Mouse (Mus musculus) forebrain, embryonic 16.5 days (tissue): ENCODE results near the gene 3110009E18Rik. TPM values are rescaled to one million over a fixed set of nuclear protein-coding genes. Genes with fewer than 3 reads are reported as not detected.

Experiments used
- ATAC-seq: fragments of 200-750 bp; cut with Nextera tagmentation; 2 replicates; pipeline ENCODE4 v1.8.0; 2017; ENCODE audit warnings: mild to moderate bottlenecking, moderate library complexity
- H3K27ac ChIP-seq: fragments of 300-500 bp; sonication (generic); 2 replicates; pipeline ENCODE4 v1.5.1; 2014; ENCODE audit warnings: low read length, control low read depth
- H3K27me3 ChIP-seq: fragments of 300-500 bp; sonication (generic); replicated peaks from 2 replicates; pipeline ENCODE4 v1.6.1; 2014; ENCODE audit warnings: low read length; ENCODE audit not compliant: control insufficient read depth, insufficient read depth
- H3K36me3 ChIP-seq: fragments of 300-500 bp; sonication (generic); 2 replicates; pipeline ENCODE4 v1.6.1; 2014; ENCODE audit not compliant: control insufficient read depth, insufficient read depth
- H3K4me1 ChIP-seq: fragments of 300-500 bp; sonication (generic); replicated peaks from 2 replicates; pipeline ENCODE4 v1.6.1; 2014; ENCODE audit warnings: low read length; ENCODE audit not compliant: control insufficient read depth, insufficient read depth
- H3K4me2 ChIP-seq: fragments of 300-500 bp; sonication (generic); 2 replicates; pipeline ENCODE4 v1.6.1; 2014; ENCODE audit warnings: mild to moderate bottlenecking, low read length, control low read depth
- H3K4me3 ChIP-seq: fragments of 300-500 bp; sonication (generic); replicated peaks from 2 replicates; pipeline ENCODE4 v1.5.1; 2014; ENCODE audit warnings: mild to moderate bottlenecking, low read length, control low read depth
- H3K9ac ChIP-seq: fragments of 300-500 bp; sonication (generic); replicated peaks from 2 replicates; pipeline ENCODE4 v1.6.1; 2014; ENCODE audit warnings: low read depth, low read length, control low read depth
- H3K9me3 ChIP-seq: fragments of 300-500 bp; sonication (generic); 2 replicates; pipeline ENCODE4 v1.6.1; 2016; ENCODE audit warnings: low read length; ENCODE audit not compliant: control insufficient read depth
- WGBS: fragments of 180-500 bp; shearing (Covaris S2); extraction: QIAGEN DNeasy Blood & Tissue Kit; methylation state at CpG from one replicate; pipeline ENCODE4 v1.1.7; 2014; 5-methylcytosine and 5-hydroxymethylcytosine counted together
- polyA plus RNA-seq: library from polyadenylated mRNA; unstranded; fragments of >200 nt; fragmentation: Nextera tagmentation; extraction: Ambion mirVana; gene quantifications from 2 replicates; pipeline ENCODE4 v1.2.1, GENCODE M21; 2015

Gene 3110009E18Rik
- polyA plus RNA-seq, 1 experiment from 2014 or later: 22.8 TPM

DNA sequence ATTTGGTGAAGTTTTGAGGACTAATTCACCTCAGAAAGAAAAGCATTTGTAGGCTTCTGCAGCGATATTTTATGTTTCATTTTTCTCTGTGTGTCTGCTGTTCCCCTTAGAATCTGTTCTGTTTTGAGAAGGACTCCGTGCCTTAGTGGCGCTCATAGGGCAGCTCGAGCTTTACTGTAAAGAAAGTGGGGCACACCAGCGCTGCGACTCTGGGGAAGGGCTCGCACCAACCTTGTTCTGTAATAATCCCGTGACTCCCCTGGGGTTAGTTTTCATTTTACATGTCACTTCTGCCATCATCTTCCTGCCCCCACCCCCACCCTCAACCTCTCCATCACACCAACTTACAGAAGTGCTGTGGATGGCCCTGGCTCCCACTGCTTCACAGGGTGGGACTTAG is 56.2 kb downstream of the 3110009E18Rik start:
- H3K4me2 ChIP-seq: no peak overlapping the region
- no peaks in the 10 kb centered on the region for H3K4me1 ChIP-seq
- no peak overlapping the region for H3K4me3 ChIP-seq
- no peak for ATAC-seq
- H3K9me3 ChIP-seq: no peaks in the 10 kb centered on the region
- WGBS: 86% methylated on average over 8 of the region's 8 CpGs
- no peak overlapping the region for H3K27ac ChIP-seq
- H3K9ac ChIP-seq: no peak overlapping the region
- H3K27me3 ChIP-seq: no peaks in the 10 kb centered on the region
- H3K36me3 ChIP-seq: no peaks in the 10 kb centered on the region

DNA sequence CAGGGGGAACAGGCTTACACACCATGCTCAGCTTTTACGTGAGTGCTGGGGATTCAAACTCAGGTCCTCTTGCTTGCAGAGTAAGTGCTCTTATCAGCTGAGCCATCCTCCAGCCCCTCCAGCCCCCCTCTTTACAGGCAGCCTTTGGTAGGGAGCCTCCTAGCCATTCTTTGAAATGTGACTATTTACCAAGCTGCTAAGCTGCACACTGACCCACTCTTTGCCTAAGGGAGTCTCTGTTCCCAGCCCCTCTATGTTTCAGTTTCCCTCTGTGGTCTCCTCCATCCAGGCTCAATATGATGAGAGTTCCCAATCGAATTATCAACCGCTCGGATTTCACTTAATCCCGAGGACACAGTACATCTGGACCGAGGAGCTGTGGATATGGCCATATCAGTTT is 65.2 kb downstream of the 3110009E18Rik start:
- H3K9ac ChIP-seq: no peak overlapping the region

DNA sequence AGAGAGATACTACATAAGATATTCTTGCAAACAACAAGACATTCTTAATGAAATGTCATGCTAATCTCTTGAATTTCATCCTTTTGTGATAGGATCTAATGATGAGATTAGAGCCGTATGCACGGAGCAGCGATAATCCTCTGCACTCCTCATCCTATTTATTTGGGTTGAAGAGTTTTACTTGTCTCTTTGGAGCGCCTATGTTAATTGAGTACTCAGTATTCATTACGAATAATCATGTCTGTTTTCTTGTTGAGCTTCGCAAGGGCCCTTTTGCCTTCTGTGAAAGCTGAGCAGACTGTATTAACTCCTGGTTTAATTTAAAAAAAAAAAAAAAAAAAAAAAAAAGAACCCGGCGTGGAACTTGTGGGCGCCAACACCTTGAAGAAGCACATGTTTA is 65.7 kb downstream of the 3110009E18Rik start:
- Histone ChIP-seq H3K36me3 (no peaks in the 10 kb centered on the region), H3K4me2 (peak overlapping the region; percentile 35), H3K27me3 (no peaks in the 10 kb centered on the region), H3K27ac (no peak overlapping the region), H3K4me3 (no peak overlapping the region), H3K9ac (no peak overlapping the region), H3K9me3 (peaks cover 6% of the 10 kb centered on the region; the same call in 1 of the 2 replicates), H3K4me1 (peaks cover 10% of the 10 kb centered on the region)
- WGBS: 6% methylated on average over 9 of the region's 9 CpGs
- ATAC-seq: peak; percentile 63

More for the DNA sequence above, 65.2 kb downstream of the 3110009E18Rik start:
- Histone ChIP-seq H3K36me3 (no peaks in the 10 kb centered on the region), H3K9me3 (peaks cover 5% of the 10 kb centered on the region; the same call in 1 of the 2 replicates), H3K27me3 (no peaks in the 10 kb centered on the region), H3K4me1 (peaks cover 10% of the 10 kb centered on the region), H3K4me3 (no peak overlapping the region), H3K4me2 (no peak overlapping the region), H3K27ac (no peak overlapping the region)
- 39% methylated on average over 6 of the region's 6 CpGs for WGBS
- peak; percentile 44; the same call in 1 of the 2 replicates for ATAC-seq

GRCm38 (mm10) chr1:120187059-120187458 is 66.1 kb downstream of the 3110009E18Rik start:
- H3K4me1 ChIP-seq: peaks cover 10% of the 10 kb centered on the region
- 10% methylated on average over 7 of the region's 7 CpGs for WGBS
- H3K9me3 ChIP-seq: peaks cover 7% of the 10 kb centered on the region; the same call in 1 of the 2 replicates
- ATAC-seq: peak; percentile 64
- H3K36me3 ChIP-seq: no peaks in the 10 kb centered on the region
- no peak overlapping the region for H3K9ac ChIP-seq
- no peaks in the 10 kb centered on the region for H3K27me3 ChIP-seq
- H3K27ac ChIP-seq: no peak overlapping the region
- no peak overlapping the region for H3K4me3 ChIP-seq
- H3K4me2 ChIP-seq: peak overlapping the region; percentile 35

GRCm38 (mm10) chr1:120189206-120189605 is 68.2 kb downstream of the 3110009E18Rik start:
- H3K4me3 ChIP-seq: no peak overlapping the region
- peaks cover 7% of the 10 kb centered on the region; the same call in 1 of the 2 replicates for H3K9me3 ChIP-seq
- H3K27ac ChIP-seq: no peak overlapping the region
- ATAC-seq: no peak
- H3K36me3 ChIP-seq: no peaks in the 10 kb centered on the region
- no peak overlapping the region for H3K9ac ChIP-seq
- no peak overlapping the region for H3K4me2 ChIP-seq
- WGBS: 54% methylated on average over 6 of the region's 6 CpGs
- peaks cover 10% of the 10 kb centered on the region for H3K4me1 ChIP-seq
- H3K27me3 ChIP-seq: no peaks in the 10 kb centered on the region

- H3K4me3 ChIP-seq: no peak overlapping the region
- peaks cover 7% of the 10 kb centered on the region; the same call in 1 of the 2 replicates for H3K9me3 ChIP-seq
- 86% methylated on average over 2 of the region's 2 CpGs for WGBS
- H3K27ac ChIP-seq: no peak overlapping the region
- no peak overlapping the region for H3K9ac ChIP-seq
- peaks cover 10% of the 10 kb centered on the region for H3K4me1 ChIP-seq
- H3K4me2 ChIP-seq: no peak overlapping the region
- no peaks in the 10 kb centered on the region for H3K36me3 ChIP-seq
- ATAC-seq: no peak
- no peaks in the 10 kb centered on the region for H3K27me3 ChIP-seq
Observed at GRCm38 (mm10) chr1:120190300-120190699, 69.3 kb downstream of the 3110009E18Rik start.

- WGBS: 87% methylated on average over 6 of the region's 6 CpGs
- Histone ChIP-seq H3K27ac (no peak overlapping the region), H3K9me3 (peaks cover 7% of the 10 kb centered on the region; the same call in 1 of the 2 replicates), H3K4me2 (no peak overlapping the region), H3K4me3 (no peak overlapping the region), H3K4me1 (peaks cover 10% of the 10 kb centered on the region), H3K27me3 (no peaks in the 10 kb centered on the region), H3K36me3 (no peaks in the 10 kb centered on the region), H3K9ac (no peak overlapping the region)
- ATAC-seq: no peak
Observed at GRCm38 (mm10) chr1:120190946-120191345, 70.0 kb downstream of the 3110009E18Rik start.

- 76% methylated on average over 6 of the region's 6 CpGs for WGBS
- H3K27ac ChIP-seq: no peak overlapping the region
- no peaks in the 10 kb centered on the region for H3K36me3 ChIP-seq
- peaks cover 7% of the 10 kb centered on the region; the same call in 1 of the 2 replicates for H3K9me3 ChIP-seq
- no peak overlapping the region for H3K4me2 ChIP-seq
- H3K4me3 ChIP-seq: no peak overlapping the region
- no peaks in the 10 kb centered on the region for H3K4me1 ChIP-seq
- no peaks in the 10 kb centered on the region for H3K27me3 ChIP-seq
- no peak for ATAC-seq
- H3K9ac ChIP-seq: no peak overlapping the region
Observed at GRCm38 (mm10) chr1:120192321-120192720, 71.3 kb downstream of the 3110009E18Rik start.

GRCm38 (mm10) chr1:120193586-120193985 is 72.6 kb downstream of the 3110009E18Rik start:
- no peak overlapping the region for H3K9ac ChIP-seq
- H3K27ac ChIP-seq: no peak overlapping the region
- H3K36me3 ChIP-seq: no peaks in the 10 kb centered on the region
- no peak overlapping the region for H3K4me2 ChIP-seq
- ATAC-seq: no peak
- 94% methylated on average over 10 of the region's 10 CpGs for WGBS
- peaks cover 7% of the 10 kb centered on the region; the same call in 1 of the 2 replicates for H3K9me3 ChIP-seq
- no peak overlapping the region for H3K4me3 ChIP-seq
- no peaks in the 10 kb centered on the region for H3K4me1 ChIP-seq
- H3K27me3 ChIP-seq: no peaks in the 10 kb centered on the region

DNA sequence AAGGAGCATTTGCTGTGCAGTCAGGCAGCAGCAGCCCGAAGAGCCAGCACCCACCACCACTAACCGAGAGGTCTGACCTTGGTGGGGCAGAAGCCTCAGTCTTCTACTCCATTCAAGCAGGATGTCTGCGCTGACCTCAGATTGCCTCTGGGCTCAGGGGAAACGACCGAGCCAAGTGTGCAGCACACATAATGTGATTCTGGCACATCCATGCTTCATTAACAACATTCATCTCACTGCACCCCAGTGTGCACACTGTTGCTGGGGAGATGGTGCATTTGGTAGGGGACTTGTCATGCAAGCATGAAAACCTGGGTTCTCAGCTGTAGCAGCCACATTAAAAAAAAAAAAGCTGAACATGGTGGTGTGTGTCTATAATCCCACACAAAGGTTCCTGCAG is 75.0 kb downstream of the 3110009E18Rik start:
- 57% methylated on average over 5 of the region's 5 CpGs for WGBS
- no peak overlapping the region for H3K9ac ChIP-seq
- ATAC-seq: no peak
- 0 out of 2 replicates have a peak, but pooled peaks cover 2% of the 10 kb centered on the region for H3K9me3 ChIP-seq
- H3K4me1 ChIP-seq: no peaks in the 10 kb centered on the region
- no peaks in the 10 kb centered on the region for H3K36me3 ChIP-seq
- H3K4me2 ChIP-seq: no peak overlapping the region
- no peak overlapping the region for H3K27ac ChIP-seq
- no peak overlapping the region for H3K4me3 ChIP-seq
- H3K27me3 ChIP-seq: no peaks in the 10 kb centered on the region
